Mouse (Mus musculus) ES-E14 (cell line): ENCODE measurements around the gene Fer.

Source experiments
- HCFC1 ChIP-seq: IDR thresholded peaks from 2 replicates; pipeline ENCODE4 v1.6.1; 2012; ENCODE audit warnings: low read length, inconsistent platforms, borderline replicate concordance; ENCODE audit not compliant: insufficient read depth
- MAFK ChIP-seq: IDR thresholded peaks from 2 replicates; pipeline ENCODE4 v1.6.1; 2014; ENCODE audit warnings: mild to moderate bottlenecking, low read depth, low read length, inconsistent platforms; ENCODE audit not compliant: insufficient read depth

- TF ChIP-seq HCFC1 (no peak), MAFK (no peak)
Measured at GRCm38 (mm10) chr17:63824141-63824540, 38.7 kb upstream of the Fer start.
